In the genomic region with DNA sequence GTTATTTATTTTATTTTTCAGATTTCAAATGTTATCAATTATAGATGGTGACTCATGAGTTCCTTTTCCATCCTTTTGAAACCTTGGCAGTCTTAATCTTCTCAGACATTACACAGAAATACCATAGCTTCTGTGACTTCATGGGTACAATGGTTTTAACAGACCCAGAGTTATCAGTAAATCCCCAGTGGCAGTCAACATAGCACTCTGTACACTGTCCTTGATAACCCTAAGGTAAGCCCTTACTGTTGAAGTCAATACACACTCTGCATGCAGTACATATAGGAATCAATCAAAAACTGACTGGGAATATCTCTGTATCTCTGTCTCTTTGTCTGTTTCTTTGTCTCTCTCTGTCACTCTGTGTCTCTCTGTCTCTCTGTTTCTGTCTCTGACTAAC, we compare ENCODE assay signal across 25 mouse cellular contexts. TPM values are rescaled to one million over a fixed set of nuclear protein-coding genes. Genes with fewer than 3 reads are reported as not detected.
DNase-seq lines count a peak whose midpoint lies in the region; ATAC-seq lines count a peak whose summit lies in the region.
"Had no signal": no experiment of that assay in that cellular context is flagged by ENCODE, and none has a peak within 500 bp of the region (broad histone marks: within the 10 kb centered on the region; RNA-seq: fewer than 3 reads in every experiment).

No protein-coding gene starts in this region.

- ATAC-seq in liver, embryonic 13.5 days (ENCODE audit: low read depth) = peak; percentile 55; the same call in 1 of the 2 replicates
- peak; percentile 61 for ATAC-seq in megakaryocyte-erythroid progenitor cell, adult 5-6 weeks (replicated peaks; ENCODE audit: low FRiP score, low TSS enrichment, poor library complexity, severe bottlenecking)
- ATAC-seq: activated CD4-positive, CD25-positive, alpha-beta regulatory T cell, adult 4 months; CD4-positive, CD25-positive, alpha-beta regulatory T cell, adult 4 months; Patski had no signal

- H3K9ac ChIP-seq in liver, embryonic 13.5 days = no peak overlapping the region

- no peak overlapping the region for H3K4me2 ChIP-seq in liver, embryonic 13.5 days

- H3K4me3 ChIP-seq in liver, embryonic 13.5 days (replicated peaks) = no peak overlapping the region

- no peaks in the 10 kb centered on the region for H3K27me3 ChIP-seq in liver, embryonic 13.5 days
- H3K27me3 ChIP-seq: CH12.LX had no signal

- H3K9me3 ChIP-seq in liver, embryonic 13.5 days (replicated peaks) = no peaks in the 10 kb centered on the region
- H3K9me3 ChIP-seq: G1E had no signal

- DNase-seq in liver, embryonic 13.5 days = no peak
- no peak for DNase-seq in liver
- no peak for DNase-seq in lung, postnatal 4 days
- DNase-seq: adrenal gland, adult 2 months; adrenal gland, adult 8-10 months; adrenal gland, postnatal 10 days; adrenal gland, postnatal 14 days; adrenal gland, postnatal 25 days; adrenal gland, postnatal 36 days; B cell, adult 2 months; cerebellum, adult 11 months; cerebellum, adult 11-12 months; cerebellum, adult 18-20 months had no signal

- no peaks in the 10 kb centered on the region for H3K36me3 ChIP-seq in liver, embryonic 13.5 days
- H3K36me3 ChIP-seq: G1E had no signal

- no peak overlapping the region for H3K27ac ChIP-seq in liver, embryonic 13.5 days

- no peaks in the 10 kb centered on the region for H3K4me1 ChIP-seq in liver, embryonic 13.5 days (replicated peaks)

RNA-seq across cellular contexts. Expression of a gene that starts 5.2 kb away (rescaled TPM):
- not detected in 2 replicates for polyA plus RNA-seq in liver, embryonic 13.5 days (2015; fragmentation: Nextera tagmentation; extraction: Ambion mirVana)
- total RNA-seq in megakaryocyte-erythroid progenitor cell, adult 5-6 weeks (2014; fragmentation: Nextera tagmentation) = not detected in 2 replicates
- total RNA-seq in megakaryocyte-erythroid progenitor cell, adult 5-6 weeks (2017) = not detected in 2 replicates
- total RNA-seq: adrenal gland, adult 18-20 months; adrenal gland, adult 2 months; adrenal gland, adult 8-10 months; adrenal gland, postnatal 10 days; adrenal gland, postnatal 14 days; adrenal gland, postnatal 25 days; adrenal gland, postnatal 36 days; adrenal gland, postnatal 4 days; CH12.LX; ES-E14; MEL had no signal
- polyA plus RNA-seq: activated CD4-positive, CD25-positive, alpha-beta regulatory T cell, adult 4 months; adrenal gland, adult 2 months; brain, embryonic 14.5 days; C2C12; CD4-positive, CD25-positive, alpha-beta regulatory T cell, adult 4 months; G1E; Patski had no signal

RNA-seq across cellular contexts. Expression of a gene that starts 18.2 kb away (rescaled TPM):
- not detected in 2 replicates for polyA plus RNA-seq in liver, embryonic 13.5 days (2015; fragmentation: Nextera tagmentation; extraction: Ambion mirVana)
- not detected in 2 replicates for total RNA-seq in megakaryocyte-erythroid progenitor cell, adult 5-6 weeks (2014; fragmentation: Nextera tagmentation)
- not detected in 2 replicates for total RNA-seq in megakaryocyte-erythroid progenitor cell, adult 5-6 weeks (2017)
- total RNA-seq: adrenal gland, adult 18-20 months; adrenal gland, adult 2 months; adrenal gland, adult 8-10 months; adrenal gland, postnatal 10 days; adrenal gland, postnatal 14 days; adrenal gland, postnatal 25 days; adrenal gland, postnatal 36 days; adrenal gland, postnatal 4 days; CH12.LX; ES-E14; MEL had no signal
- polyA plus RNA-seq: adrenal gland, adult 2 months; brain, embryonic 14.5 days; C2C12; G1E; Patski had no signal

RNA-seq across cellular contexts. Expression of a gene that starts 20.8 kb away (rescaled TPM):
- polyA plus RNA-seq in liver, embryonic 13.5 days (2015; fragmentation: Nextera tagmentation; extraction: Ambion mirVana) = not detected in 2 replicates
- not detected in 2 replicates for total RNA-seq in megakaryocyte-erythroid progenitor cell, adult 5-6 weeks (2014; fragmentation: Nextera tagmentation)
- not detected in 2 replicates for total RNA-seq in megakaryocyte-erythroid progenitor cell, adult 5-6 weeks (2017)
- total RNA-seq: adrenal gland, adult 18-20 months; adrenal gland, adult 2 months; adrenal gland, adult 8-10 months; adrenal gland, postnatal 10 days; adrenal gland, postnatal 14 days; adrenal gland, postnatal 25 days; adrenal gland, postnatal 36 days; adrenal gland, postnatal 4 days; CH12.LX; ES-E14; MEL had no signal
- polyA plus RNA-seq: activated CD4-positive, CD25-positive, alpha-beta regulatory T cell, adult 4 months; adrenal gland, adult 2 months; brain, embryonic 14.5 days; C2C12; CD4-positive, CD25-positive, alpha-beta regulatory T cell, adult 4 months; G1E; Patski had no signal

RNA-seq across cellular contexts. Expression of a gene that starts 45.4 kb away (rescaled TPM):
- polyA plus RNA-seq in liver, embryonic 13.5 days (2015; fragmentation: Nextera tagmentation; extraction: Ambion mirVana) = not detected in 2 replicates
- total RNA-seq in megakaryocyte-erythroid progenitor cell, adult 5-6 weeks (2014; fragmentation: Nextera tagmentation) = not detected in 2 replicates
- not detected in 2 replicates for total RNA-seq in megakaryocyte-erythroid progenitor cell, adult 5-6 weeks (2017)
- total RNA-seq: adrenal gland, adult 18-20 months; adrenal gland, adult 2 months; adrenal gland, adult 8-10 months; adrenal gland, postnatal 10 days; adrenal gland, postnatal 14 days; adrenal gland, postnatal 25 days; adrenal gland, postnatal 36 days; adrenal gland, postnatal 4 days; CH12.LX; ES-E14; MEL had no signal
- polyA plus RNA-seq: activated CD4-positive, CD25-positive, alpha-beta regulatory T cell, adult 4 months; adrenal gland, adult 2 months; brain, embryonic 14.5 days; C2C12; CD4-positive, CD25-positive, alpha-beta regulatory T cell, adult 4 months; G1E; Patski had no signal

RNA-seq across cellular contexts. Expression of a gene that starts 56.0 kb away (rescaled TPM):
- not detected in 2 replicates for polyA plus RNA-seq in liver, embryonic 13.5 days (2015; fragmentation: Nextera tagmentation; extraction: Ambion mirVana)
- total RNA-seq in megakaryocyte-erythroid progenitor cell, adult 5-6 weeks (2014; fragmentation: Nextera tagmentation) = not detected in 2 replicates
- not detected in 2 replicates for total RNA-seq in megakaryocyte-erythroid progenitor cell, adult 5-6 weeks (2017)
- total RNA-seq: adrenal gland, adult 18-20 months; adrenal gland, adult 2 months; adrenal gland, adult 8-10 months; adrenal gland, postnatal 10 days; adrenal gland, postnatal 14 days; adrenal gland, postnatal 25 days; adrenal gland, postnatal 36 days; adrenal gland, postnatal 4 days; CH12.LX; MEL had no signal
- polyA plus RNA-seq: activated CD4-positive, CD25-positive, alpha-beta regulatory T cell, adult 4 months; adrenal gland, adult 2 months; brain, embryonic 14.5 days; C2C12; CD4-positive, CD25-positive, alpha-beta regulatory T cell, adult 4 months; G1E; Patski had no signal
